Mouse (Mus musculus) intestine, postnatal 0 days (tissue): ENCODE results near the gene Pemt. TPM values are rescaled to one million over a fixed set of nuclear protein-coding genes. Genes with fewer than 3 reads are reported as not detected.
"Not testable (repeated sequence)": the region's sequence is repeated elsewhere in the genome, so short reads cannot be mapped to it uniquely, and the experiment has no call there.

ENCODE experiments used
- ATAC-seq: fragments of 200-750 bp; cut with Nextera tagmentation; 2 replicates; pipeline ENCODE4 v1.8.0; 2017; ENCODE audit warnings: mild to moderate bottlenecking, moderate TSS enrichment, moderate library complexity
- H3K27ac ChIP-seq: fragments of 300-500 bp; sonication (generic); 2 replicates; pipeline ENCODE4 v1.5.1; 2014; ENCODE audit warnings: mild to moderate bottlenecking, low read depth, low read length, moderate library complexity
- H3K27me3 ChIP-seq: fragments of 300-500 bp; sonication (generic); replicated peaks from 2 replicates; pipeline ENCODE4 v1.6.1; 2014; ENCODE audit warnings: low read length, mixed read lengths; ENCODE audit not compliant: control insufficient read depth, insufficient read depth
- H3K36me3 ChIP-seq: fragments of 300-500 bp; sonication (generic); 2 replicates; pipeline ENCODE4 v1.6.1; 2014; ENCODE audit warnings: mild to moderate bottlenecking, moderate library complexity; ENCODE audit not compliant: control insufficient read depth, insufficient read depth
- H3K4me1 ChIP-seq: fragments of 300-500 bp; sonication (generic); replicated peaks from 2 replicates; pipeline ENCODE4 v1.6.1; 2014; ENCODE audit warnings: antibody characterized with exemption, low read length, mixed read lengths; ENCODE audit not compliant: control insufficient read depth, insufficient read depth
- H3K4me2 ChIP-seq: fragments of 300-500 bp; sonication (generic); replicated peaks from 2 replicates; pipeline ENCODE4 v1.6.1; 2014; ENCODE audit warnings: low read depth, mild to moderate bottlenecking, moderate library complexity
- H3K4me3 ChIP-seq: fragments of 300-500 bp; sonication (generic); 2 replicates; pipeline ENCODE4 v1.5.1; 2014; ENCODE audit warnings: low read depth, low read length
- H3K9ac ChIP-seq: fragments of 300-500 bp; sonication (generic); 2 replicates; pipeline ENCODE4 v1.6.1; 2014; ENCODE audit warnings: mild to moderate bottlenecking, low read depth, low read length
- H3K9me3 ChIP-seq: fragments of 300-500 bp; sonication (generic); 2 replicates; pipeline ENCODE4 v1.6.1; 2016; ENCODE audit warnings: mixed run types; ENCODE audit not compliant: control insufficient read depth
- CTCF ChIP-seq: sonication (generic); IDR thresholded peaks from 2 replicates; pipeline ENCODE4 v1.5.1; 2016; ENCODE audit warnings: low read depth, mild to moderate bottlenecking, control low read depth, antibody characterized with exemption, moderate library complexity
- WGBS: fragments of 180-500 bp; shearing (Covaris S2); extraction: QIAGEN DNeasy Blood & Tissue Kit; methylation state at CpG from one replicate; pipeline ENCODE4 v1.1.7; 2014; 5-methylcytosine and 5-hydroxymethylcytosine counted together
- polyA plus RNA-seq: library from polyadenylated mRNA; unstranded; fragments of >200 nt; fragmentation: Nextera tagmentation; extraction: Ambion mirVana; gene quantifications from 2 replicates; pipeline ENCODE4 v1.2.1, GENCODE M21; 2015

Gene Pemt
- polyA plus RNA-seq, 1 experiment from 2014 or later, result 5.0 TPM

- H3K4me2 ChIP-seq, result no peak overlapping the region
- no peak overlapping the region for H3K27ac ChIP-seq
- H3K4me3 ChIP-seq, result no peak overlapping the region
- H3K9ac ChIP-seq, result no peak overlapping the region
- H3K36me3 ChIP-seq, result peaks cover 4% of the 10 kb centered on the region; the same call in 1 of the 2 replicates
- WGBS, result 82% methylated on average over 14 of the region's 14 CpGs
- no peaks in the 10 kb centered on the region for H3K9me3 ChIP-seq
- no peak for TF ChIP-seq CTCF
- H3K4me1 ChIP-seq, result no peaks in the 10 kb centered on the region
- ATAC-seq, result no peak
- H3K27me3 ChIP-seq, result no peaks in the 10 kb centered on the region
Measured at GRCm38 (mm10) chr11:59952892-59953291, 93.4 kb downstream of the Pemt start.

GRCm38 (mm10) chr11:59948401-59948767 is 97.9 kb downstream of the Pemt start:
- Histone ChIP-seq H3K4me2 (peak overlapping the region; percentile 76), H3K27ac (peak overlapping the region; percentile 15; the same call in 1 of the 2 replicates), H3K4me3 (peak overlapping the region; percentile 64), H3K9me3 (no peaks in the 10 kb centered on the region), H3K9ac (peak overlapping the region; percentile 78), H3K27me3 (no peaks in the 10 kb centered on the region), H3K4me1 (no peaks in the 10 kb centered on the region), H3K36me3 (no peaks in the 10 kb centered on the region; the same call in 1 of the 2 replicates)
- ATAC-seq, result peak; percentile 50
- no peak for TF ChIP-seq CTCF
- WGBS, result 2% methylated on average over 16 of the region's 16 CpGs

GRCm38 (mm10) chr11:59947752-59948400 is 98.4 kb downstream of the Pemt start, which contains the start of gene Med9:
Med9 (plus strand) TSS chr11:59948206.
- H3K27me3 ChIP-seq, result no peaks in the 10 kb centered on the region
- peak; percentile 92 for ATAC-seq
- peak within 1 kb of the TSS; percentile 76 for H3K4me2 ChIP-seq
- no peaks in the 10 kb centered on the region; the same call in 1 of the 2 replicates for H3K36me3 ChIP-seq
- no peaks in the 10 kb centered on the region for H3K4me1 ChIP-seq
- 1% methylated on average over 43 of the region's 43 CpGs for WGBS
- H3K9ac ChIP-seq, result peak within 1 kb of the TSS; percentile 78
- no peaks in the 10 kb centered on the region for H3K9me3 ChIP-seq
- TF ChIP-seq CTCF, result peak; percentile 20; the same call in 1 of the 2 replicates
- peak within 1 kb of the TSS; percentile 64 for H3K4me3 ChIP-seq
- peak within 1 kb of the TSS; percentile 15; the same call in 1 of the 2 replicates for H3K27ac ChIP-seq

DNA sequence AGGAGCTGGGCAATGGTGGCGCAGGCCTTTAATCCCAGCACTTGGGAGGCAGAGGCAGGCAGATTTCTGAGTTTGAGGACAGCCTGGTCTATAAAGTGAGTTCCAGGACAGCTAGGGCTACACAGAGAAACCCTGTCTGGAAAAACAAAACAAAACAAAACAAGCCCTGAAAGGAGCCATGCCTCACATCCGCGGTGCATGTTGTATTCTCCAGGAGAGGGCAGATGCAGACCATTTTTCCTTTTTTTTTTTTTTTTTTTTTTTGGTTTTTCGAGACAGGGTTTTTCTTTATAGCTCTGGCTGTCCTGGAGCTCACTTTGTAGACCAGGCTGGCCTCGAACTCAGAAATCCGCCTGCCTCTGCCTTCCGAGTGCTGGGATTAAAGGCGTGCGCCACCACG is 101.4 kb downstream of the Pemt start:
- ATAC-seq, H3K4me2 ChIP-seq, H3K4me3 ChIP-seq, H3K27ac ChIP-seq, H3K36me3 ChIP-seq, H3K4me1 ChIP-seq, H3K27me3 ChIP-seq, H3K9me3 ChIP-seq, H3K9ac ChIP-seq: not testable (repeated sequence)
- WGBS, result 92% methylated on average over 9 of the region's 10 CpGs

DNA sequence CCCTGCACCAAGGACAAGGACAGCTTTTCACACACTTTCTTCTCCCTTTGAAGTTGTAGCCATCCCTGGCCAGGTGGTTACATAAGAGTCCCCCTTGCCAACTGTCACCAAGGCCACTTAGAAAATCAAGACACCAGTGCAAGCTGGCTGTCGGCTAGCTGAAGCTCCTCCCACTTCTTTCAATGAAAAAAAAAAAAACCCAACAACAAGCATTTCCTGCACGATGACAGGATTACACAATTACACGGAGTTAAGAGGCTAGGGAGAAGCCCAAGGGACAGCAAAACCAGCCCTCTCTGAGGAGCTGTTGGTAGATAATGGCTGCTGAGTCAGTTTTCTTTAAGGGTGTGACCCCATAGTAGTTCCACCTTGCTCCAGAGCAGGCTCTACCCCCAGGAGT is 104.9 kb downstream of the Pemt start:
- Histone ChIP-seq H3K4me2 (no peak overlapping the region), H3K36me3 (no peaks in the 10 kb centered on the region), H3K4me3 (no peak overlapping the region), H3K4me1 (0 out of 2 replicates have a peak, but pooled peaks cover 7% of the 10 kb centered on the region), H3K27me3 (no peaks in the 10 kb centered on the region), H3K27ac (peak overlapping the region; percentile 73; the same call in 1 of the 2 replicates), H3K9me3 (no peaks in the 10 kb centered on the region), H3K9ac (no peak overlapping the region)
- ATAC-seq, result peak; percentile 42
- TF ChIP-seq CTCF, result no peak
- WGBS, result 4% methylated on average over 3 of the region's 3 CpGs

- ATAC-seq, result peak; percentile 66
- Histone ChIP-seq H3K9me3 (no peaks in the 10 kb centered on the region), H3K4me3 (no peak overlapping the region), H3K27me3 (no peaks in the 10 kb centered on the region), H3K4me2 (no peak overlapping the region), H3K36me3 (no peaks in the 10 kb centered on the region), H3K9ac (peak overlapping the region; percentile 3; the same call in 1 of the 2 replicates), H3K4me1 (0 out of 2 replicates have a peak, but pooled peaks cover 7% of the 10 kb centered on the region), H3K27ac (peak overlapping the region; percentile 77)
- TF ChIP-seq CTCF, result no peak
- 49% methylated on average over 3 of the region's 3 CpGs for WGBS
Measured at GRCm38 (mm10) chr11:59940645-59941044, 105.6 kb downstream of the Pemt start.
